Mouse (Mus musculus) liver, adult 2 months (tissue): Measurements from ENCODE around the gene Myh9.
A peak's percentile ranks its signal among the peaks of the same experiment; 100 is the strongest.

Experiments
- CTCF ChIP-seq: fragments of 200-500 bp; IDR thresholded peaks from 2 replicates; pipeline ENCODE4 v1.5.1; 2011; ENCODE audit warnings: low read depth, low read length, control low read depth
- POLR2A ChIP-seq: fragments of 200-500 bp; IDR thresholded peaks from 2 replicates; pipeline ENCODE4 v1.6.1; 2011; ENCODE audit warnings: low read length, control low read depth; ENCODE audit not compliant: insufficient read depth; ENCODE audit errors: extremely low read depth

- TF ChIP-seq POLR2A (no peak), CTCF (peak; percentile 55)
These were observed 39.0 kb downstream of the Myh9 start for GRCm38 (mm10) chr15:77802992-77803391.
